Mouse (Mus musculus) frontal cortex, adult 2 months (tissue): ENCODE data around the gene 9130213A22Rik. TPM values are rescaled to one million over a fixed set of nuclear protein-coding genes. Genes with fewer than 3 reads are reported as not detected.
"Not testable (repeated sequence)": the region's sequence is repeated elsewhere in the genome, so short reads cannot be mapped to it uniquely, and the experiment has no call there.

Source experiments
- DNase-seq, 2 experiments: peaks; one replicate each; pipeline ENCODE4 v3.0.0; 2022; ENCODE audit warnings: low spot score in 1 of 2; ENCODE audit errors: extremely low spot score in 1 of 2
- polyA plus RNA-seq: library from polyadenylated mRNA; depleted of rRNA; stranded (reverse); fragments of >200 nt; gene quantifications from 2 replicates; pipeline ENCODE4 v1.2.3, GENCODE M21; 2012

Gene 9130213A22Rik
- polyA plus RNA-seq, 1 experiment = 1.8 TPM

- DNase-seq = no peak
Observed at GRCm38 (mm10) chr11:69095511-69096231, 26.7 kb downstream of the 9130213A22Rik start.

GRCm38 (mm10) chr11:69094697-69095429, 27.5 kb downstream of the 9130213A22Rik start, which contains the start of gene Per1:
Per1 (plus strand) TSS chr11:69095217.
- peak; percentile 100 for DNase-seq

DNA sequence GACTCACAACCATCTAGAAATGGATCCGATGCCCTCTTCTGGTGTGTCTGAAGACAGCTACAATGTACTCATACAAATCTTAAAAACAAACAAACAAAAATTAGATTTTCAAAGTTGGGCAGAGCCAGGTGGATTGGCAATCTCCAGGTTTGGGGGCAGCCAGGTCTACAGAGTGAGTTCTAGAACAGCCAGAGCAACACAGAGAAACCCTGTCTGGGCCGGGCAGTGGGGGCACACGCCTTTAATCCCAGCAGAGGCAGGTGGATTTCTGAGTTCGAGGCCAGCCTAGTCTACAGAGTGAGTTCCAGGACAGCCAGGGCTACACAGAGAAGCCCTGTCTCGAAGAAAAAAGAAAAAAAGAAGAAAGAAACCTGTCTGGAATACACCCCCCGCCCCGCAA, 28.5 kb downstream of the 9130213A22Rik start:
- not testable (repeated sequence) for DNase-seq

- DNase-seq = no peak
Observed at GRCm38 (mm10) chr11:69092871-69093270, 29.5 kb downstream of the 9130213A22Rik start.

DNA sequence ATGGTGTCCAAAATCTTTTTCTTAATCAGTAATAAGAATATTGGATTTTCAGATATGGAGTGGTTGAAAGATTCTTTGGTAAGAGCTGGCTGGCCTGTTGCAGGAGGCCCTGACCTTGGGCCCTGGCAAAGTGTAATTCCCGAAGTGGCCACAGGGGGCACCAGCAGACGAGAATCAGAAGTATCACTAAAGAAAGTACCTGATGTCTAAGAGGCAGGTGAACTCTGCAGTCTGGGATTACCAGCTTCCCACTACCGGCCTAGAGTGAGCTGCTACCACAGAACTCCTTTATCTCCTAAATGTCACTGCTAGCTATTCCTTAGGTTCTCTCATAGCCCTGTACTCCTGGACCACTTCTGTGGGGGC, 30.0 kb downstream of the 9130213A22Rik start:
- peak in 1 of 2 experiments; percentile 91 for DNase-seq

DNA sequence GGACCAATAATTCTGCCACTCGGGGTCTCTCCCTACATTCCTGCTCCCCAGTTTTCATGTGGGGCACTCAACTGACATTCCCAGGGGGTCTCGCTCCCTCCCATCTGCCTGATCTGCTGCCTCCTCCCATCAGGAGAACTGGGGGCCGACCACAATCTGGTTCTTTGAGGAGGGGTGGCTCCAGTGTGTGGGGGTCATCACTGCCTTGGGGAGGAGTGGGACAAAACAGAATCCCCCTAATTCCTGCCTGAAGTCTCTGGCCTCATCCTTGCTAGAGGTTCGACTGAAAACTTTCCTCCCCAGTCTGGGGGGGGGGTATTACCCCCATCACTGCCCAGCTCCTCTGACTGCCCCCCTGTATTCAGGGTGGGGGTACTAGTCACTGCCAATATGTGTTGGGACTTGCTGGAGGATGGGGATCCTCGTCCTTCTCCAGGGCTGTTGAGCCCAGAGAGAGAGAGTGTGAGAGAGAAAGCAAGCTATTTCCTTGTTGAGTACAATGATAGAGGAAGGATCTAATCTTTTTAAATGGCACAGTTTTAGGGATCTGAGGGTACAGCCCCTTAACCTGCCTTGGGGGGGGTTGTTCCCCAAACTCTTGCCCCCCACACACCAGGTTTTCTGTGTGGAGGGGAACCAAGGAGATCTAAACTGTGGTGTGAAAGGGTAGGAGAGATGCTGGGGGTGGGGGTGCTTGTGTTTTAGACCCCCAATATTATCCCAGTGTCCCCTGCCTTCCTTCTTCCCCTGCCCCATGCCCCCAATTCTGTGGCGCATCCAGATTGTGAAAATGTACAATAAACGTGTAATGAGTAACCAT, 30.6 kb downstream of the 9130213A22Rik start:
- DNase-seq = no peak

DNA sequence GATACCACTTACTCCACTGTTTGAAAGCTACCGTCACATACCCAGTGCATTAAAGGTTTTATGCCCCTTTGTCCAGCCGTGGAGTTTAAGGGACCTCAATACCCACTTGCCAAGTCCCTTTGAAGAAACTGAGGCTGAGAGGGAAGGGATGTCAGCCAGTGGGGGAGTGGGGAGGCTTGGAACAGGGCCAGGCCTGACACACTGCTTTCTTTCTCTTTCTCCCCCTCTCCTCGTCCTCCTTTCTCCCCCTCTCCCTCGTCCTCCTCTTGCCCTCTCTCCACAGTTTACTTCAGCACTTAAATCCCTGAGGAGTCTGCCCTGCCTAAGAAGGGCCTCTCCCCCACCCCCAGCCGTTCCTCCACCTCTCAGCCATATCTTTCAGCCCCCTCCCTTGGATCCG, 32.0 kb downstream of the 9130213A22Rik start:
- no peak for DNase-seq

DNA sequence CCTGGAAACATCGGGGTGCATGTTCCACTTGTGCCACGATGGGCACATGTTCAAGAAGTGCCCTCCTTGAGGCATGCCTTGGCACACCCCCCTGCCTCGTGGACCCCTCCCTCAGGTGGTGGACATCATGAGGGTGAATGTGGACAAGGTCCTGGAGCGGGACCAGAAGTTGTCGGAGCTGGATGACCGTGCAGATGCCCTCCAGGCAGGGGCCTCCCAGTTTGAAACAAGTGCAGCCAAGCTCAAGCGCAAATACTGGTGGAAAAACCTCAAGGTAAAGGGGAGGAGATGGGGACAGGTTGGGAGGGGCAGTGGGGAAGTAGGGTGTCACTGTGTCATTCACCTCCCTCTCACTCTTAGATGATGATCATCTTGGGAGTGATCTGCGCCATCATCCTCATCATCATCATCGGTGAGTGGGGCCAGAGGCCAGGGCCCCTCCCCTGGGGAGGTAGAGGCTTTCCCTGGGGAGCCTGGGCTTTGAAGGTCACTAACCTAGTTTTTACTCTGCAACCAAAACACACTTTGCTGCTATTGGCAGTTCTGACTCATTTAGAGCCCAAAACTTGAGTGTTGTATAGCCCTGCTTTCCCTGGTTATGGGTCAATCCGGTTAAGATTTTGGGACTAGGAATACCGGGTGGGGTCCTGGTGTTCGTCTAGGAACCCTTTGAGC, 32.6 kb downstream of the 9130213A22Rik start:
- DNase-seq = no peak

DNA sequence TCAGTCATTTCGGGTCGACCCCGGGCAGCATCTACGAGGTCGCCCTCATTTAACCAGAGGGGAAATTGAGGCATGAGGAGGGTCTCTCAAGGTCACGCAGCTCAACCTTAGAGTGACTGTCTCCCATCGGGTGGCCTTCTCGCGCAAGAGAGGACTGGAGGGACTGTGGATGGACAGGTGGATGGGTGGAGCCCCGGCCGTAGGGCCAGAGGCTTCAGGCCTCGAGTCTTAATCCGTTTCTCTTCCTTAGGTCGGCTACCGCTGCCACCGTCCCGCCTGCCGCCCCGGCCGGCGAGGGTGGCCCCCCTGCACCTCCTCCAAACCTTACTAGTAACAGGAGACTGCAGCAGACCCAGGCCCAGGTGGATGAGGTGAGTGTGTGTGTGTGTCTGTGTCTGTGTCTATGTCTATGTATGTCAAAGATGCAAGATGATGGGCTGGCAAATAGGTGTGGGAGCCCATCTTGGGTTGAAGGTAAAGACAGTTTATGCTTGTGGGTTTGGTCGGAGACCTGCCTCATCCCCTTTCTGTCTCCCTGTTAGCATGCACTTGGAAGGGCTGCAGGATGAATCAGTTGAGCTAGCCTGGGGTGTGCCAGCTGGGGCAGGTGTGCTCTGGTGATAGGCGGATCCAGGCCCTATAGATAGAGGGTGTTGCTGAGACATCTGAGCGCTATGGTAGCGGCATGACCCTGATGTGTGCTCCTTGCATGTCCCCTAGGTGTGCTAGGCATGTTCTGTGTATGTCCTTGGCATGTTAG, 33.4 kb downstream of the 9130213A22Rik start:
- DNase-seq = no peak

DNA sequence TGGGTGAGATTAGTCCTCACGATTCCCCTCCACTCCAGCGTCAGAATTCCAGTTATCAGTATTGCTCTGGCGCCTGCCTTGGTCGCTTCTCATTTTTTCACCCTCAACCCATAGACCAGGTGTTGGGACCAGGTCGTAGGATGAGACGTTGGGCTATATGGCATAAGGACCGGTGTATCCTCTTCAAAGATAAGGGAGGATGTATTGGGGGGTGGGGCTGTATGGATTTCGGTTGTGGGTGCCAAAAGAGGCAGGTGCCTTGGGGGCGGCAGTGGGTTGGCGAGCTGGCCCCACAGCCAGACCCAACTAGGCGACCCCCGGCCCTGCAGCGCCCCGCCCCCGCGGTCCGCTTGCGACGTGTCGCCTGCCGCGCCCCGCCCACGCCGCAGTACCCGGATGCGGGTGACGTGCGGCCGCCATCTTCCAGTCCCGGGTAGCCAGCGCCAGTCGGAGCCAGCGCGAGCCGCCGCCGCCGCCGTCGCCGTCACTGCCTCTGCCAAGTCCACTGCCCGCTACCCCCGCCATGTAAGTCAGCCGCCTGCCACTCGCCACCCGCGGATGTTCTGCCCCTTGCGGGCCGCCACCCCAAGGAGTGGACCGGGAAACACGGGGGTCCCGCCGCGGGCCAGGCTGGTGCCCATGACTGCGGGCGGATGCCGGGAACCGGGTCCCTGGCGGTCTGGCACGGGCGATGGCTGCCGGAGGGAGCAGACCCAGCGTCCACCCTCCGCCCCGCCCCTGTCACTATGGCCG, 34.1 kb downstream of the 9130213A22Rik start, which contains the start of gene Vamp2:
Vamp2 (plus strand) TSS at position 388 of the 753 bp plus-strand sequence.
- DNase-seq = peak; percentile 78 to 95

GRCm38 (mm10) chr11:69087597-69087996, 34.8 kb downstream of the 9130213A22Rik start:
- no peak for DNase-seq

GRCm38 (mm10) chr11:69087082-69087481, 35.3 kb downstream of the 9130213A22Rik start:
- peak in 1 of 2 experiments; percentile 74 for DNase-seq

DNA sequence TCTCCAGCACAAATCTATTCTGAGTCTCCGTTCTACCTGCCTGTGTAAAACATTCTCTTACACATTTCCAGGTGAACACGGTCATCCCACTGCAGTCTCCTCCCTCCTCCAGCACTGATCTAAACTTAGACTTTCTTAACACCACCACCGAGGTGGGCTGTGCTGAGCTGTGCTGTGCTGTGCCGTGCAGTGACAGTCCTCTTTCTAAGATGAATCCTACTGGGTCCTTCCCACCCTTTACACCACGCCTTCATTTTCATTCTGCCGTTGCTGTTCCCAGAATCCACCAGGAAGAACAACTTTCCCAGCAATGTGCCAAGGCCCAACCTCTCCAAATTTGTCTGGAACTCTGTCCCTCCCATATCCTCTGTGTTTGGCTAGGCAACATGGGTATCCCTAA, 36.0 kb downstream of the 9130213A22Rik start:
- DNase-seq = peak in 1 of 2 experiments; percentile 79

- DNase-seq = no peak
Observed at GRCm38 (mm10) chr11:69085608-69086007, 36.8 kb downstream of the 9130213A22Rik start.

- DNase-seq = no peak
Observed at GRCm38 (mm10) chr11:69081613-69082012, 40.8 kb downstream of the 9130213A22Rik start.

- DNase-seq = no peak
Observed at GRCm38 (mm10) chr11:69080855-69081222, 41.5 kb downstream of the 9130213A22Rik start.

- DNase-seq = no peak
Observed at GRCm38 (mm10) chr11:69080102-69080854, 42.1 kb downstream of the 9130213A22Rik start.

DNA sequence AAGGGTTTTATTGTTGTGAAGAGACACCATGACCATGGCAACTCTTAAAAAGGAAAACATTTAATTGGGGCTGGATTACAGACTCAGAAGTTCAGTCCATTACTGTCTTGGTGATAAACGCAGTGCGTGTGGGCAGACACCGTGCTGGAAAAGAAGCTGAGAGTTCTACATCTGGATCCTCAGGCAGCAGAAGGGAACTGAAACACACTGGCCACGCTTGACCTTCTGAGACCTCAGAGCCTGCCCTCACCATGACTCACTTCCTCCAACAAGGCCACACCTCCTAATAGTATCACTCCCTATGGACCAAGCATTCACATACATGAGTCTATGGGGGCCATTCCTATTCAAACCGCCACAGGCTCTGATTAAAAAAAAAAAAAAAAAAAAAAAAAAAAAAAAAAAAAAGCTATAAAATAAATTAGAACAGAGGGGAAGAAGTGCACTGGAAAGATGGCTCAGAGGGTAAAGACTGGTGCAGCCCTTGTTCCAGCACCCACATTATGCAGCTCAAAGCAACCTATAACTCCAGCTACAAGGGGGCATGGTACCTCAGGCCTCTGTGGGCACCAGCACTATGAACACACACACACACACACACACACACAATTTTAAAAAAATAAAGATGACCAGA, 43.5 kb downstream of the 9130213A22Rik start:
- no peak for DNase-seq
